Mouse (Mus musculus): ENCODE data around the gene Agxt2. TPM values are rescaled to one million over a fixed set of nuclear protein-coding genes. Genes with fewer than 3 reads are reported as not detected.

The Agxt2 gene
- not detected in 2 replicates for polyA plus RNA-seq (2014; fragmentation: Nextera tagmentation; extraction: Ambion mirVana)

DNA sequence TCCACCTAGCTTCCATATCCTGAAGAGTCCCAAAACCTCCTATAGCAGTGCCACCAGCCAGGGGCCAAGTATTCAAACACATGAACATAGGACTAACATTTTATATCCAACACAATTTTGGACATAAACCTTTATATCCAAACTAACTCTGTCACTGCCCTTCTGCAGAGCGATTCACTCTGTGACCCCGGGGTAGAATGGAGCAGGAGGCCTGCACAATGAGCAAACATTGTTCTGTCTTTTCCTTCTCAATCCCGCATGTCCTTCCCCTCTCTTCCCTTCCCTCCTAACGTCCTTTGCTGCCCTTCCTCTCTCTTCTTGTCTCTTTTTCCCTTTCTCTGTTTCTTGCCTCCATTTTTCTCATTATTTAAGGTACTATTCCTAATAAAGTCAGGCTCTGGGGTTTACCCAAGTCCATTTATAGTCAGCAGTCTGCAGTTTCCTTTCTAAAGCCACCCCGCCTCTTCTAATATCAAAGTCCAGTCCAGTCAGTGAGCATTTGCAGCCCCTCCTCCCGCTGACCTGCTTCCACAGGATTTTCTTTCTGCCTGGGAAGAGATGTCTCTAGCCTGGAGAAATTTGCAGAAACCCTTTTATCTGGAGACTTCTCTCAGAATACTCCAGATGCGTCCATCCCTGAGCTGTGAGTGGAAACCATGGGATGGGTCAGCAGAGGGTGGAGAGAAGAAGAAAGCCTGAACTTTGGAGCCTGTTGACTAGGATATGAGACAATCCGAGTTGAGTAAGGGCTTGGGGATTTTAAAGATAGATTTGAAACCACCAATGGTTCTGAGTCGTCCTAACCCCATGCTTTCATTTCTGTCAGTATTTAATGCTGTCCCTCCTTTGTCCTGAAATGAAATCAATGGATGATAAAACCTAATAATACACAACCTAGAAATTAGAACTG is at the start of gene Agxt2:
TSS of gene Agxt2 (plus strand) at position 494 of the 910 bp plus-strand sequence.
- WGBS, result 72% methylated on average over 9 of the region's 9 CpGs
- Histone ChIP-seq H3K36me3 (ENCODE audit: insufficient read depth) (no peaks in the 10 kb centered on the region), H3K4me2 (no peak within 1 kb of the TSS), H3K4me3 (ENCODE audit: low read depth, low read length) (no peak within 1 kb of the TSS), H3K4me1 (ENCODE audit: insufficient read depth) (no peaks in the 10 kb centered on the region), H3K27ac (ENCODE audit: low read depth) (no peak within 1 kb of the TSS), H3K9ac (no peak within 1 kb of the TSS), H3K27me3 (ENCODE audit: insufficient read depth, low read length) (no peaks in the 10 kb centered on the region), H3K9me3 (ENCODE audit: low read depth, low read length) (no peaks in the 10 kb centered on the region)
- TF ChIP-seq CTCF (IDR thresholded peaks at IDR 0.05; ENCODE audit: low read depth), result no peak
- ATAC-seq (ENCODE audit: insufficient read depth) (no peak), DNase-seq (no peak)

- Histone ChIP-seq H3K4me2 (no peak overlapping the region), H3K4me3 (ENCODE audit: low read depth, low read length) (no peak overlapping the region), H3K27me3 (ENCODE audit: insufficient read depth, low read length) (no peaks in the 10 kb centered on the region), H3K4me1 (ENCODE audit: insufficient read depth) (no peaks in the 10 kb centered on the region), H3K9ac (no peak overlapping the region), H3K27ac (ENCODE audit: low read depth) (no peak overlapping the region), H3K9me3 (ENCODE audit: low read depth, low read length) (no peaks in the 10 kb centered on the region), H3K36me3 (ENCODE audit: insufficient read depth) (no peaks in the 10 kb centered on the region)
- no peak for TF ChIP-seq CTCF (IDR thresholded peaks at IDR 0.05; ENCODE audit: low read depth)
- DNase-seq (no peak), ATAC-seq (ENCODE audit: insufficient read depth) (no peak)
- WGBS, result 64% methylated on average over 5 of the region's 5 CpGs
Measured at GRCm38 (mm10) chr15:10311826-10312225, 46.5 kb upstream of the Agxt2 start.

- H3K27me3 ChIP-seq (ENCODE audit: insufficient read depth, low read length), result no peaks in the 10 kb centered on the region
- H3K36me3 ChIP-seq (ENCODE audit: insufficient read depth), result no peaks in the 10 kb centered on the region
- peak; percentile 84 for DNase-seq
- H3K4me3 ChIP-seq (ENCODE audit: low read depth, low read length), result no peak overlapping the region
- H3K9ac ChIP-seq, result no peak overlapping the region
- ATAC-seq (ENCODE audit: insufficient read depth), result no peak
- H3K4me2 ChIP-seq, result no peak overlapping the region
- H3K4me1 ChIP-seq (ENCODE audit: insufficient read depth), result no peaks in the 10 kb centered on the region
- H3K9me3 ChIP-seq (ENCODE audit: low read depth, low read length), result no peaks in the 10 kb centered on the region
- H3K27ac ChIP-seq (ENCODE audit: low read depth), result no peak overlapping the region
- peak; percentile 66 for TF ChIP-seq CTCF (IDR thresholded peaks at IDR 0.05; ENCODE audit: low read depth)
- WGBS, result 47% methylated on average over 7 of the region's 7 CpGs
Measured at GRCm38 (mm10) chr15:10313522-10314455, 44.5 kb upstream of the Agxt2 start.

DNA sequence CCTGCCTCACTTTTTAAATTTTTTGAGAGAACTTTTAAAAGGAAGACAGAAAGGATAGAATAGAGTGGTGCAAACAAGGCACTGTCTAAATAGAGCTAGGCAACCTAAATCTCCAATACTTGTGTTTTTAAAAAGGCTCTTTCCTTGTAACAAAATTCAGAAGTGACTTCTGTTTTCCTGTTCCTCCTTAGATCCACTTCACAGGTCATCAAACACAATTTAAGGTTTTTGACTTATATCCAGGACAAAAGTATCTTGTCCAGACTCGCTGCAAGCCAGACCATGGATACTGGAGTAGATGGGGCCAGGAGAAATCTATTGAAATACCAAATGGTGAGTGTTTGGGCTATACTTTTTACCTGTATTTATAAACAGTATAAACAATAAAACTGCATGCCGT is 33.3 kb upstream of the Agxt2 start, which contains the start of gene Gm21973:
TSS of gene Gm21973 (plus strand) at position 301 of the 400 bp plus-strand sequence.
- no peaks in the 10 kb centered on the region for H3K27me3 ChIP-seq (ENCODE audit: insufficient read depth, low read length)
- no peak within 1 kb of the TSS for H3K4me2 ChIP-seq
- no peak within 1 kb of the TSS for H3K4me3 ChIP-seq (ENCODE audit: low read depth, low read length)
- no peaks in the 10 kb centered on the region for H3K36me3 ChIP-seq (ENCODE audit: insufficient read depth)
- H3K4me1 ChIP-seq (ENCODE audit: insufficient read depth), result no peaks in the 10 kb centered on the region
- no peak within 1 kb of the TSS for H3K27ac ChIP-seq (ENCODE audit: low read depth)
- WGBS, result 82% methylated on average over 2 of the region's 2 CpGs
- H3K9ac ChIP-seq, result no peak within 1 kb of the TSS
- ATAC-seq (ENCODE audit: insufficient read depth) (no peak), DNase-seq (no peak)
- no peak for TF ChIP-seq CTCF (IDR thresholded peaks at IDR 0.05; ENCODE audit: low read depth)
- no peaks in the 10 kb centered on the region for H3K9me3 ChIP-seq (ENCODE audit: low read depth, low read length)

- DNase-seq, result no peak
- Histone ChIP-seq H3K4me3 (ENCODE audit: low read depth, low read length) (no peak overlapping the region), H3K9ac (no peak overlapping the region), H3K27ac (ENCODE audit: low read depth) (no peak overlapping the region), H3K27me3 (ENCODE audit: insufficient read depth, low read length) (no peaks in the 10 kb centered on the region), H3K9me3 (ENCODE audit: low read depth, low read length) (no peaks in the 10 kb centered on the region), H3K36me3 (ENCODE audit: insufficient read depth) (no peaks in the 10 kb centered on the region), H3K4me2 (no peak overlapping the region), H3K4me1 (ENCODE audit: insufficient read depth) (no peaks in the 10 kb centered on the region)
- no peak for ATAC-seq (ENCODE audit: insufficient read depth)
- 74% methylated on average over 3 of the region's 3 CpGs for WGBS
- no peak for TF ChIP-seq CTCF (IDR thresholded peaks at IDR 0.05; ENCODE audit: low read depth)
Measured at GRCm38 (mm10) chr15:10330626-10331025, 27.7 kb upstream of the Agxt2 start.

DNA sequence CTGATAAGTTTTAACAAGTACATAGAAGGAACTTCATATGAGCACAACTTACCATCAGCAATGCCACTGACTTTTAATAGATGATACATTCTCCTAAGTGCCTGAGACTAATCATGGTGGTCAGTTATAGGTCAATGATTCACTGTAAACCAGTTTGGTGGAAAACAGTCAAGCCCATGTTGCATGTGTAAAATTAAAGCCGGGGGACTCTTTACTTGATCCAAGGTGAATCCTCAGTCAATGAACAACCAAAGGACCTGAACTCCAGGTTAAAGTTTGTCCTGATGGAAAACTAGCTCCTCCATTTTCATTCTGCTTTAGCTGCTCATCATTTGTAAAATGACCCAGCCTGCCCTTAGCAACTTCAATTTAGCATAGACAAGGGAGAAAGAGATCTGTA is 25.8 kb upstream of the Agxt2 start:
- Histone ChIP-seq H3K4me1 (ENCODE audit: insufficient read depth) (no peaks in the 10 kb centered on the region), H3K36me3 (ENCODE audit: insufficient read depth) (no peaks in the 10 kb centered on the region), H3K4me3 (ENCODE audit: low read depth, low read length) (no peak overlapping the region), H3K27me3 (ENCODE audit: insufficient read depth, low read length) (no peaks in the 10 kb centered on the region), H3K27ac (ENCODE audit: low read depth) (no peak overlapping the region), H3K9ac (no peak overlapping the region), H3K9me3 (ENCODE audit: low read depth, low read length) (no peaks in the 10 kb centered on the region), H3K4me2 (no peak overlapping the region)
- no peak for TF ChIP-seq CTCF (IDR thresholded peaks at IDR 0.05; ENCODE audit: low read depth)
- ATAC-seq (ENCODE audit: insufficient read depth) (no peak), DNase-seq (no peak)
- 91% methylated on average over 1 of the region's 1 CpGs for WGBS

- Histone ChIP-seq H3K9ac (no peak overlapping the region), H3K4me1 (ENCODE audit: insufficient read depth) (no peaks in the 10 kb centered on the region), H3K9me3 (ENCODE audit: low read depth, low read length) (no peaks in the 10 kb centered on the region), H3K27me3 (ENCODE audit: insufficient read depth, low read length) (no peaks in the 10 kb centered on the region), H3K4me2 (no peak overlapping the region), H3K27ac (ENCODE audit: low read depth) (no peak overlapping the region), H3K4me3 (ENCODE audit: low read depth, low read length) (no peak overlapping the region), H3K36me3 (ENCODE audit: insufficient read depth) (no peaks in the 10 kb centered on the region)
- TF ChIP-seq CTCF (IDR thresholded peaks at IDR 0.05; ENCODE audit: low read depth), result no peak
- no peak for DNase-seq
- ATAC-seq (ENCODE audit: insufficient read depth), result no peak
- WGBS, result 64% methylated on average over 3 of the region's 3 CpGs
Measured at GRCm38 (mm10) chr15:10338606-10339005, 19.7 kb upstream of the Agxt2 start.
